Mouse (Mus musculus) stomach, postnatal 0 days (tissue): ENCODE results near the gene Pik3c2a. TPM values are rescaled to one million over a fixed set of nuclear protein-coding genes. Genes with fewer than 3 reads are reported as not detected.
A peak's percentile ranks its signal among the peaks of the same experiment; 100 is the strongest.

Experiments
- ATAC-seq: fragments of 200-750 bp; cut with Nextera tagmentation; 2 replicates; pipeline ENCODE4 v1.8.0; 2017; ENCODE audit not compliant: low FRiP score, low TSS enrichment
- DNase-seq: peaks from one replicate; pipeline ENCODE4 v3.0.0-alpha.2; 2016; ENCODE audit warnings: low spot score
- H3K27ac ChIP-seq: fragments of 300-500 bp; sonication (generic); replicated peaks from 2 replicates; pipeline ENCODE4 v1.5.1; 2014; ENCODE audit warnings: mild to moderate bottlenecking, control low read depth
- H3K27me3 ChIP-seq: fragments of 300-500 bp; sonication (generic); 2 replicates; pipeline ENCODE4 v1.6.1; 2014; ENCODE audit warnings: low read length; ENCODE audit not compliant: control insufficient read depth, insufficient read depth
- H3K36me3 ChIP-seq: fragments of 300-500 bp; sonication (generic); 2 replicates; pipeline ENCODE4 v1.6.1; 2014; ENCODE audit warnings: low read length, mixed read lengths; ENCODE audit not compliant: control insufficient read depth, insufficient read depth
- H3K4me1 ChIP-seq: fragments of 300-500 bp; sonication (generic); replicated peaks from 2 replicates; pipeline ENCODE4 v1.6.1; 2014; ENCODE audit warnings: antibody characterized with exemption; ENCODE audit not compliant: control insufficient read depth, insufficient read depth
- H3K4me2 ChIP-seq: fragments of 300-500 bp; sonication (generic); replicated peaks from 2 replicates; pipeline ENCODE4 v1.6.1; 2014; ENCODE audit warnings: low read depth, mild to moderate bottlenecking, control low read depth, moderate library complexity
- H3K4me3 ChIP-seq: fragments of 300-500 bp; sonication (generic); 2 replicates; pipeline ENCODE4 v1.5.1; 2014; ENCODE audit warnings: low read depth, low read length, control low read depth
- H3K9ac ChIP-seq: fragments of 300-500 bp; sonication (generic); 2 replicates; pipeline ENCODE4 v1.6.1; 2014; ENCODE audit warnings: mild to moderate bottlenecking, low read length, control low read depth, mixed read lengths
- H3K9me3 ChIP-seq: fragments of 300-500 bp; sonication (generic); 2 replicates; pipeline ENCODE4 v1.6.1; 2016; ENCODE audit warnings: low read length; ENCODE audit not compliant: control insufficient read depth
- CTCF ChIP-seq: IDR thresholded peaks from 2 replicates; pipeline ENCODE4 v1.5.1; 2016; ENCODE audit warnings: antibody characterized with exemption, low read depth, mild to moderate bottlenecking, moderate library complexity
- EP300 ChIP-seq: optimal IDR thresholded peaks from 2 replicates; pipeline ENCODE3; 2016; ENCODE audit warnings: antibody characterized with exemption
- WGBS: fragments of 180-500 bp; shearing (Covaris S2); extraction: QIAGEN DNeasy Blood & Tissue Kit; methylation state at CpG from one replicate; pipeline ENCODE4 v1.1.7; 2014; 5-methylcytosine and 5-hydroxymethylcytosine counted together
- polyA plus RNA-seq: library from polyadenylated mRNA; unstranded; fragments of >200 nt; fragmentation: Nextera tagmentation; extraction: Ambion mirVana; gene quantifications from 2 replicates; pipeline ENCODE4 v1.2.1, GENCODE M21; 2015

Pik3c2a gene
- polyA plus RNA-seq: 12.0 and 12.1 TPM in 2 replicates

DNA sequence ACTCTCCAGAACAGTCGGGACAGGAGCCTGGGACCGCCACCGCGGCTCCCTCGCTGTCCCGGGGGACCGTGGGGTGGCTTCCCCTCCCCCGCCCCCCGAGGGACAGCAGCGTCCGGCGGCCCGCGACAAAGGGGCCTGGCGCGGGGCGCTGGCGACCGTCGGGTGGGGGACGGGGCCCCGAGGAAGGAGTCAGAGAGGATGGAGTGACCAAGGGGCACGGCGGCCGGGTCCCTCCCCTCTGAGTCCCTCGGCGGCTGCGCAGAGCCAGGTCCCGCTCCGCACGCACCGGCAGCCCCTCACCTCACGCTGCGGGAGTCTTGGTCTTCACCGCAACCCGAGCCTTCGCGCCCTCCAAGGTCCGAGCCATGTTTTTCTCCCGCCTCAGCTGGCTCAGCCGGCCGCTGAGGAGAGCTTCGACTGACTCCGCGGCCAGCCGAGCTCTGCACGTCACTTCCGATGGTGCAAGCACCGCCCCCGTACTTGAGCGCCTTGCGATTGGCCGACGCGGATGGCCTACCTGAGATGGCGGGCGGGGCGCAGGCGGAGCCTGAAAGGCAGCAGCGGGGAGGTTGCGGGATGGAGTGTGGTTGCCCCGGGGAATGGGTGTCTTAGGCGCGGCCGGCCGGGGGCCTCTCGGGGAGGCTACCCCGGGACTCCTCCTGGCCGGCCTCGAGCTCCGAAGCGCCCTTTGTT is at the start of gene Pik3c2a:
Pik3c2a (minus strand) TSS at position 446 of the 693 bp plus-strand sequence.
- WGBS: under 1% methylated on average over 55 of the region's 72 CpGs
- H3K4me3 ChIP-seq: peak within 1 kb of the TSS; percentile 99
- peak within 1 kb of the TSS; percentile 88 for H3K4me2 ChIP-seq
- DNase-seq (peak; percentile 98), ATAC-seq (peak; percentile 98)
- H3K27ac ChIP-seq: peak within 1 kb of the TSS; percentile 93
- H3K27me3 ChIP-seq: no peaks in the 10 kb centered on the region
- no peaks in the 10 kb centered on the region for H3K36me3 ChIP-seq
- peak within 1 kb of the TSS; percentile 89 for H3K9ac ChIP-seq
- no peaks in the 10 kb centered on the region for H3K9me3 ChIP-seq
- no peak for TF ChIP-seq EP300
- peaks cover 2% of the 10 kb centered on the region; the same call in 1 of the 2 replicates for H3K4me1 ChIP-seq

DNA sequence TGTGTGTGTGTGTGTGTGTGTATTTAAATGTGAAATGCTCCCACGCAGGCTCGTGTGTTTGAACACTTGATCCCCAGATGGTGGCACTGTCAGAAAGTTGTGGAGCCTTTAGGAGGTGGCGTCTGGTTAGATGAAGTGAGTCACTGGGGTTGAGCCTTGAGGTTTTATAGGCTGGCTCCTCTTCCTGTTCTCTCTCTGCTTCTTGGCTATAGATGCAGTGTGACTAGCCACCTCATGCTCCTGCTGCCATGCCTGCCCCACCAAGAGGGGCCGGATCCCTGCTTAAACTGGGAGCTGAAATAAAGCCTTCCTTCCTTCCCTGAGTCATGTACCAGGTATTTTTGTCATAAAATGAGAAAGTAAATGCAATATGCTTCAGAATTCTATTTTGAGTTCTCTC is 47.9 kb upstream of the Pik3c2a start:
- 65% methylated on average over 4 of the region's 4 CpGs for WGBS
- TF ChIP-seq CTCF (peak; percentile 12; the same call in 1 of the 2 replicates), EP300 (no peak)
- no peak for ATAC-seq

DNA sequence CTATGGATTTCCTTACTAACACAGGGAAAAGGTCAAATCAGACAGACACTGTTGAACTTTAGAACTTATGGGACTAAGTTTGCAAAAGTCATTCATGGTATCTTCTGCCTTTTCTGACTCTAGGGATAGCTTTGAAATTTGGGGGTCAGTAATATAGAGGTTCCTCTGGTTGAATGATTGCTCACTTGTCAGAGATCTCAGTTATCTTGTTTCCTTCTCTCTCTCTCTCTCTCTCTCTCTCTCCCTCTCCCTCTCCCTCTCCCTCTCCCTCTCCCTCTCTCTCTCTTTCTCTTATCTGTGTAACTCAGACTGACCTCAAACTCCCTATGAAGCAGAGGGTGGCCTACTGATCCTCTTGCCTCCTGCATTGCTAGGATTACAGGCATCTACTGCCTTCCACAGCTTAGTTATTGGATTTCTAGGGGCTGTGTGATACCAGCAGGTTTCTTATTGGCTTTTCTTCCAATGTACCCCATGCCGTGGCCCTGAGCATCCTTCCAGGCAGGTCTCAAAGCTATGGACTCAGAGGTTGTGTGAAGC is 41.9 kb upstream of the Pik3c2a start:
- TF ChIP-seq CTCF: no peak
- no peak for TF ChIP-seq EP300
- no peaks in the 10 kb centered on the region for H3K36me3 ChIP-seq
- H3K4me1 ChIP-seq: no peaks in the 10 kb centered on the region
- DNase-seq (no peak), ATAC-seq (no peak)
- H3K4me2 ChIP-seq: no peak overlapping the region
- no peak overlapping the region for H3K9ac ChIP-seq
- no peaks in the 10 kb centered on the region for H3K9me3 ChIP-seq
- H3K27ac ChIP-seq: no peak overlapping the region
- no peaks in the 10 kb centered on the region for H3K27me3 ChIP-seq
- H3K4me3 ChIP-seq: no peak overlapping the region
- WGBS: 77% methylated on average over 1 of the region's 1 CpGs

More for the DNA sequence above, 47.9 kb upstream of the Pik3c2a start:
- DNase-seq: no peak
- Histone ChIP-seq H3K4me3 (no peak overlapping the region), H3K9me3 (no peaks in the 10 kb centered on the region), H3K27me3 (no peaks in the 10 kb centered on the region), H3K4me2 (no peak overlapping the region), H3K4me1 (no peaks in the 10 kb centered on the region), H3K36me3 (no peaks in the 10 kb centered on the region), H3K27ac (no peak overlapping the region), H3K9ac (no peak overlapping the region)

DNA sequence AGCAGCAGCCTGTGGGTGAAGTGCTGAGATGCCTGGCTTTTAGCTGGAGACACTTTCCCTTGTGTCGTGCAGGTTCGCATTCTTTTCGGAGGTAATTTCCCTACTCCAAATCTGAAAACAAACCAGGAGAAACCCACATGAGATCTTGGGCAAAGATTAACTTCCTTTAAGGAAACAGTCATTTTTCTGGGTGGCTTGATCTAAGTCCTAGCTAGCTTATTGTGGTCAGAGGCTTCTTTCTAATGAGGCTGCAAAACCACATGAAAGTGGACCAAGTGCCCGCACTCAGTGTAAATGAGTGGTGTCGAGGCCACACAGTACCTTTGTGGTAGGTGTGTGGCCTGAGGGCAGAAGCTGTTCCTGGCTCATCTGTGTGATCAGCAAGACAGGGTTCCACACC is 41.0 kb upstream of the Pik3c2a start:
- WGBS: 64% methylated on average over 5 of the region's 5 CpGs
- Histone ChIP-seq H3K4me3 (no peak overlapping the region), H3K4me1 (no peaks in the 10 kb centered on the region), H3K9me3 (no peaks in the 10 kb centered on the region), H3K27ac (no peak overlapping the region), H3K27me3 (no peaks in the 10 kb centered on the region), H3K36me3 (no peaks in the 10 kb centered on the region), H3K4me2 (no peak overlapping the region), H3K9ac (no peak overlapping the region)
- DNase-seq (no peak), ATAC-seq (no peak)
- TF ChIP-seq EP300 (no peak), CTCF (no peak)

DNA sequence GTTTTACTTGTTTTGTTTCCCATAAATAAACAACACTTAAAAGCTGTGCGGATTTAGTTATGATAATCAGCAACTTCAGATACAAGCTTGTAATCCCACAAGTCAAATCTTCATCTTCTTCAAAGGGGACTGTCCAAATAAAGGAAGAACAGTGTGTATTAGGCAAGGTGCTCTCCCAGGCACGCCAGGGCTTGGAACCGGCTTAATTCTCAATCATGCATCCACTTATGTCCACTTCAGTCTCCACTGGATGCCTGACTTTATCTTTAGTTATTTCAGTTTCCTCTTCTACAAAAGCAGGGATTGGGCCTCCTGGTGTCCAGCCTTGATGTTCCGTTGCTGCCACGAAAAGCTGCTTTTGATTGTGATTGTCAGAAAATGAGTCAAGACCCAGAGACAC is 40.5 kb upstream of the Pik3c2a start:
- no peaks in the 10 kb centered on the region for H3K36me3 ChIP-seq
- no peak overlapping the region for H3K9ac ChIP-seq
- TF ChIP-seq CTCF: no peak
- no peak for TF ChIP-seq EP300
- no peaks in the 10 kb centered on the region for H3K27me3 ChIP-seq
- H3K27ac ChIP-seq: no peak overlapping the region
- ATAC-seq: no peak
- no peaks in the 10 kb centered on the region for H3K4me1 ChIP-seq
- no peak overlapping the region for H3K4me2 ChIP-seq
- WGBS: 70% methylated on average over 5 of the region's 5 CpGs
- no peak overlapping the region for H3K4me3 ChIP-seq
- no peaks in the 10 kb centered on the region for H3K9me3 ChIP-seq
- no peak for DNase-seq

GRCm38 (mm10) chr7:116483106-116483505 is 39.9 kb upstream of the Pik3c2a start:
- Histone ChIP-seq H3K4me2 (no peak overlapping the region), H3K27me3 (no peaks in the 10 kb centered on the region), H3K9me3 (no peaks in the 10 kb centered on the region), H3K9ac (no peak overlapping the region), H3K27ac (no peak overlapping the region), H3K4me1 (no peaks in the 10 kb centered on the region), H3K36me3 (no peaks in the 10 kb centered on the region), H3K4me3 (no peak overlapping the region)
- DNase-seq (no peak), ATAC-seq (no peak)
- 47% methylated on average over 1 of the region's 1 CpGs for WGBS
- TF ChIP-seq CTCF: no peak
- no peak for TF ChIP-seq EP300
